Mouse (Mus musculus) testis, adult 2 months (tissue): ENCODE results near the gene Anp32e. TPM values are rescaled to one million over a fixed set of nuclear protein-coding genes. Genes with fewer than 3 reads are reported as not detected.

ENCODE experiments used
- H3K27ac ChIP-seq: fragments of 200-500 bp; 2 replicates; pipeline ENCODE4 v1.5.1; 2012; ENCODE audit warnings: low read depth, low read length; ENCODE audit not compliant: control insufficient read depth, insufficient read depth
- H3K27me3 ChIP-seq: fragments of 200-500 bp; 2 replicates; pipeline ENCODE4 v1.6.1; 2012; ENCODE audit warnings: mild to moderate bottlenecking, low read length, moderate library complexity; ENCODE audit not compliant: control insufficient read depth, insufficient read depth
- H3K36me3 ChIP-seq: fragments of 200-500 bp; 2 replicates; pipeline ENCODE4 v1.6.1; 2012; ENCODE audit warnings: mild to moderate bottlenecking, low read length; ENCODE audit not compliant: control insufficient read depth, insufficient read depth
- H3K4me1 ChIP-seq: fragments of 200-500 bp; 2 replicates; pipeline ENCODE4 v1.6.1; 2012; ENCODE audit warnings: low read length; ENCODE audit not compliant: control insufficient read depth, insufficient read depth
- H3K4me3 ChIP-seq: fragments of 200-500 bp; 2 replicates; pipeline ENCODE4 v1.5.1; 2012; ENCODE audit warnings: low read depth, mild to moderate bottlenecking, low read length, moderate library complexity, mixed read lengths; ENCODE audit not compliant: control insufficient read depth
- CTCF ChIP-seq: fragments of 200-500 bp; IDR thresholded peaks from 2 replicates; pipeline ENCODE4 v1.5.1; 2012; ENCODE audit warnings: low read depth, mild to moderate bottlenecking, inconsistent platforms, low read length, moderate library complexity; ENCODE audit not compliant: control insufficient read depth, insufficient read depth, insufficient replicate concordance
- POLR2A ChIP-seq: fragments of 200-500 bp; IDR thresholded peaks from 2 replicates; pipeline ENCODE4 v1.6.1; 2012; ENCODE audit warnings: low read depth, mild to moderate bottlenecking, inconsistent platforms, low read length, moderate library complexity; ENCODE audit not compliant: control insufficient read depth
- polyA plus RNA-seq: library from polyadenylated mRNA; depleted of rRNA; stranded (reverse); fragments of >200 nt; gene quantifications from 2 replicates; pipeline ENCODE4 v1.2.3, GENCODE M21; 2012

Anp32e gene
- polyA plus RNA-seq, 1 experiment = 6.0 TPM

DNA sequence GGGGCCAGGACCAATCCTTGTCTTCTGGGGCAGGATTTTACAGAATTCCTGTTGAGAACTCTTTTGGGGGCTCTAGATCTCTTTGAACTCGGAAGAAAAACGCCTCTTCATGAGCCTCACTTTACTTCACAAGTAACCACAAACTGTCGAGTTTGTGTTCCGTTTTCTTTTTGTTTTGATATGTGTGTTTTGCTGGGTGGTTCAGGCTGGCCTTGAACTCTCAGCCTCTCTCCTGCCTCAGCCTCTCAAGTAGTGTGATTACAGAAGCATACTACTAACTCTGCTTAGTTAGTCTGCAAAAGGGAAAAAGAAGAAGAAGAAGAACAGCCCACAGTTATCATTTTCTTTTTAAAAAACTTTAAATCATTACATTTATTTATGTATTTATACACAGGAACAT is 4.9 kb upstream of the Anp32e start:
- no peak overlapping the region for H3K27ac ChIP-seq
- no peak for TF ChIP-seq CTCF
- no peak for TF ChIP-seq POLR2A
- peaks cover 6% of the 10 kb centered on the region for H3K4me1 ChIP-seq
- H3K36me3 ChIP-seq = no peaks in the 10 kb centered on the region
- no peak overlapping the region for H3K4me3 ChIP-seq
- H3K27me3 ChIP-seq = no peaks in the 10 kb centered on the region

DNA sequence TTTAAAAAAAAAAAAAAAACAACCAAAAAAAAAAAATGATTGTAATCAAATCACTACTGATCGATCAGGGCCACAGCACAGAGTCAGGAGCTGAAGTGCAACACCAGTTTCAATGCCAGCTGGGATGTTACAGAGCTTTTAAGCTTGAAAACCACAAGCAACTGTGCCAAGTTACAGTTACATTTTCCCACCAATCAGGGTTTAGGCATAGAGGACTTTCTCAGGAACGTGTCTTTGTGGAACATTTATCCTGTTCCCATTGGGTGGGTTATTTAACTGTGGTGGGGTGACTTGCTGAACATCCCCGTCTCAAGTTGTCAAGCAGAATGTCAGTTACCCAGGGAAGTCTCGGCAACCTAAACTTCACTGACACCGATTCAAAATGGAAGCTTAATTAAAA is 4.0 kb upstream of the Anp32e start:
- Histone ChIP-seq H3K27ac (no peak overlapping the region), H3K27me3 (no peaks in the 10 kb centered on the region), H3K36me3 (no peaks in the 10 kb centered on the region), H3K4me3 (no peak overlapping the region), H3K4me1 (peaks cover 8% of the 10 kb centered on the region)
- TF ChIP-seq CTCF (no peak), POLR2A (no peak)

DNA sequence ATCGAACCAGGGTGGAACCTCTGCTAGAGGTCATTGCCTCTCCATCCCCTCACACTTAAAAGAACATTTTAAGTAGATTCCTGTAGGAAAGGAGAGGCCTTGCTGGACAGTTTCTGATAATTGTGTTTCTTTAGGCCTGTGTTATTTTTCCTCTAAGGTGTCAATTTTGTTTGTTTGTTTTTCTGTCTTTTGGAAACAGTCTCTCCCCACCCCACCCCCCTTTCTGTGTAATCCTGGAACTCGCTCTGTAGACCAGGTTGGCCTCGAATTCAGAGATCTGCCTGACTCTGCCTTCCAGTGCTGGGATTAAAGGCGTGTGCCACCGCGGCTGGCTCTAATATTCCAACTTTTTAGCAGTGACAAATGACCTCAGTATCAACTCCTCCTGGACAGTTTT is 787 bp upstream of the Anp32e start:
- H3K27ac ChIP-seq = peak overlapping the region; percentile 75
- peaks cover 12% of the 10 kb centered on the region for H3K4me1 ChIP-seq
- H3K27me3 ChIP-seq = no peaks in the 10 kb centered on the region
- H3K4me3 ChIP-seq = peak overlapping the region; percentile 84
- TF ChIP-seq CTCF (no peak), POLR2A (no peak)
- H3K36me3 ChIP-seq = no peaks in the 10 kb centered on the region

DNA sequence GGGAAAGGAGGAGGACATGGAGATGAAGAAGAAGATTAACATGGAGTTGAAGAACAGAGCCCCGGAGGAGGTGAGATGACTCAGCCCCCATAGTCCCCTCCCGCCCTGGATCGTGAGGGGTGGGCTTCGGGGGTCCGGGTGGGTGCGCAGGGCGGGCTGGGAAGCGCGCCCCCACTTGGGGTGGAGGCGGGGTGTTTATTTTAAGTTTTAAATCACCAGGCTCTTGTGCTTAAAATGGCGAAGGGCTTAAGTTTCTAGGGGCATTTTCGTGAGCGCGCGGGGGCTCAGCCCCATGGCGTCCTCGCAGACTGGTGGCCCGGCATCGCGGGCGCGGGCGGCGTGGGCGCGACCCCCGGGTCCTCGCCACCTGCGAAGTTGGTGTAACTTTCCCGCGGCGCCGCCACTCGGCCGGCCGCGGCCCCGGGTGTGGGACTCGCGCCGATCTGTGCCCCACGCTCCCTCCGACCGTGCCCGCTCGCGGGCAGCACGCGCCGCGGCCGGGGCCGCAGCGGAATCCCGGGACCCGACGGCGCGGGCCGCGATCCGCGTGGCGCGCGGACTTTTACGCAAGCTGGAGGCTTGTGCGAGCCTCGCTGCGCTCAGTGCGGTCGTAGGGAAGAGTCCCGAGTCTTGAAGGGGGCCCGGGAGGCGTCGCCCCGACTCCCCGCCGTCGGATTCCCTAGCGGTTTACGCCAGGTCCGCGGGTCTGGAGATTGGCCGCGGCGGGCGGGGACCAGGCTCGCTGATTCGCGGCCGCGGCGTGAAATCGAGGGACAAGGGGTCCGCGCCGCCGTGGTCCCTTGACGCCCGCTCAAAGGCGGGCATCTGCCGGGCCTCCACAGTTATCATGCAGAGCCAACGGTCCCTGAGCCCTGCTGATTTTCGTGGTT is 780 bp downstream of the Anp32e start:
- no peaks in the 10 kb centered on the region for H3K36me3 ChIP-seq
- peaks cover 12% of the 10 kb centered on the region for H3K4me1 ChIP-seq
- no peaks in the 10 kb centered on the region for H3K27me3 ChIP-seq
- H3K4me3 ChIP-seq = peak overlapping the region; percentile 84
- TF ChIP-seq CTCF (no peak), POLR2A (0 out of 2 replicates have a peak, but pooled peaks have one; percentile 39)
- peak overlapping the region; percentile 73 for H3K27ac ChIP-seq

DNA sequence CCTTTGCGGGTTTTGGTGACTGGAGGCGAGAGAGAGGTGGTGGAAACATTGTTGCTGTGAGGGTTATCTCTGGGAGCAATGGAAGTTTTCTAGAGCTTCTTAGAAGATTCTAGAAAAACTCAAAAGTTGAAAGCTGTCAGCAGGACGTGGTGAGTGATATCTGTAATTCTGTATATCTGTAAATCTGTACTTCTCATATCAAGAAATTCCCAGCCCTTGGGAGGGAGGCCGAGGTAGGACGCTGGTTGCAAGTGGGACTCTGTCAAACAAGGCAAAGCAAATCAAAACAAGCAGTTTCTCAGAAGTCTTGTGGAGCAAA is 1.4 kb downstream of the Anp32e start:
- no peaks in the 10 kb centered on the region for H3K36me3 ChIP-seq
- TF ChIP-seq POLR2A (no peak), CTCF (no peak)
- no peaks in the 10 kb centered on the region for H3K27me3 ChIP-seq
- H3K4me1 ChIP-seq = peaks cover 12% of the 10 kb centered on the region
- peak overlapping the region; percentile 84 for H3K4me3 ChIP-seq
- no peak overlapping the region; the same call in 1 of the 2 replicates for H3K27ac ChIP-seq

DNA sequence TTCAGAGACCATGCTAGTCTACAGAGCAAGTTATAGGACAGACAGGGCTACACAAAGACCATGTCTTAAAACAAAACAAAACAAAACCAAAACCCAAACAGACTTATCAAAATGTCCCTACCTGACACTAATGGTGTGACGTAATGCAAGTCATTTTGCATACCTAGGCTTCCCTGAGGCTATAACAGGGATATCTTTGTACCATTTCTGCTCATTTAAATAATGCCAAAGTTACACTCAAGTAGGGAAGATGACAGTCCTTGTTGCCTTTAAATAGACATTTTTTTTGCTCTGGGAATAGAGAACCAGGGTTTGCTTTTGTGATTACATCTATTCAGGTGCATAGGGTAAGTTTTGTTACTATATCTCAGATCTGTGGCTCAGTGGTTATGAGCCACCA is 2.4 kb downstream of the Anp32e start:
- no peak overlapping the region for H3K27ac ChIP-seq
- no peaks in the 10 kb centered on the region for H3K36me3 ChIP-seq
- TF ChIP-seq CTCF (no peak), POLR2A (no peak)
- peaks cover 12% of the 10 kb centered on the region for H3K4me1 ChIP-seq
- H3K27me3 ChIP-seq = no peaks in the 10 kb centered on the region
- H3K4me3 ChIP-seq = no peak overlapping the region

DNA sequence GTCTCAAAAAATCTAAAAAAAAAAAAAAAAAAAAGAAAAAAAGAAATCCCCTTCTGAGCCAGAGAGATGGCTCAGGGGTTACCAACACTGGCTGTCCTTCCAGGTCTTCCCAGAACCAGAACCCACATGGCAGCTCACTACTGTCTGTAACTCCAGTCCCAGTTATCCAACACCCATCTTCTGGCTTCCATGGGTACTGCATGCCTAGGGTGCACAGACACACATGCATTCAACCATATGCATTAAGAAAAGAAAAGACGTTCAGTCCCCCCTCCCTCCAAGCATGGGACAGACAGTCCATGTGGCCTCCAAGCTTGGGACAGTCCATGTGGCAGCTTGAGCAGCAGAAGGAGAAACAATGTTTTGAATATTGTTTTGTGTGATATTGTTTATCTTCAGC is 3.1 kb downstream of the Anp32e start:
- H3K4me3 ChIP-seq = no peak overlapping the region
- no peaks in the 10 kb centered on the region for H3K27me3 ChIP-seq
- peaks cover 12% of the 10 kb centered on the region for H3K4me1 ChIP-seq
- no peaks in the 10 kb centered on the region for H3K36me3 ChIP-seq
- H3K27ac ChIP-seq = no peak overlapping the region
- TF ChIP-seq POLR2A = no peak
- TF ChIP-seq CTCF = no peak
